Comparison of ENCODE assay signal across 11 mouse cellular contexts in the genomic region with DNA sequence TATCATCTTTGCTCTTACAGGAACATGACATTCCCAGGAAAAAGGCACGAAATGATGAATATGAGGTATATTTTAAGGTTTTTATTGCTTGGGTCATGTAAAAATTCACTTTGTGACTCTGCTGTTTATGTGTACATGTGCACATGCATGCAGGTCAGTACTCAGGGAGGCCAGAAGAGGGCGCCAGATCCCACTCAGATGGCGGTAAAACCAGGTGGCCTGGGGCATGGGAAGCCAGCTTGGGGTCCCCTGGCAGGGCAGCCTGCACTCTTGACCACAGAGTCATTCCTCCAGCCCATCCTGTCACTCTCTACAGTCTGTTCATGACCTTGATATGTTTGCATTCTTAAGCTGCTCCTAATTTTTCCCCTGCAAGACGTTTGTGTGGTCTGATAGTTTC. TPM values are rescaled to one million over a fixed set of nuclear protein-coding genes. Genes with fewer than 3 reads are reported as not detected.
DNase-seq lines count a peak whose midpoint lies in the region; ATAC-seq and TF ChIP-seq lines count a peak whose summit lies in the region.
"Had no signal": no experiment of that assay in that cellular context is flagged by ENCODE, and none has a peak within 500 bp of the region (broad histone marks: within the 10 kb centered on the region; RNA-seq: fewer than 3 reads in every experiment).

No protein-coding gene starts in this region.

- H3K27me3 ChIP-seq in forebrain, postnatal 0 days (ENCODE audit: insufficient read depth, low read length), result no peaks in the 10 kb centered on the region
- H3K27me3 ChIP-seq in forebrain, embryonic 16.5 days (replicated peaks; ENCODE audit: control insufficient read depth, insufficient read depth, low read length), result no peaks in the 10 kb centered on the region
- no peaks in the 10 kb centered on the region for H3K27me3 ChIP-seq in lung, embryonic 14.5 days (ENCODE audit: insufficient read depth, low read length)
- no peaks in the 10 kb centered on the region for H3K27me3 ChIP-seq in hindbrain, embryonic 13.5 days
- H3K27me3 ChIP-seq: midbrain, embryonic 13.5 days had no signal

- no peak for DNase-seq in forebrain, postnatal 0 days
- DNase-seq in lung, embryonic 14.5 days, result no peak
- no peak for DNase-seq in lung, postnatal 36 days
- peak; percentile 71 for DNase-seq in ZHBTc4 (ENCODE audit: low read depth, low spot score)
- DNase-seq in MN1 (ENCODE audit: low spot score), result no peak
- DNase-seq: cerebellum, adult 9-10 months; right cerebral cortex, postnatal 25 days had no signal

- no peaks in the 10 kb centered on the region for H3K4me1 ChIP-seq in forebrain, postnatal 0 days (ENCODE audit: insufficient read depth)
- no peaks in the 10 kb centered on the region for H3K4me1 ChIP-seq in forebrain, embryonic 16.5 days (replicated peaks; ENCODE audit: control insufficient read depth, insufficient read depth, low read length)
- no peaks in the 10 kb centered on the region for H3K4me1 ChIP-seq in lung, embryonic 14.5 days (ENCODE audit: insufficient read depth)
- H3K4me1 ChIP-seq in olfactory bulb, adult 2 months (ENCODE audit: control insufficient read depth, insufficient read depth, low read length), result 0 out of 2 replicates have a peak, but pooled peaks cover 3% of the 10 kb centered on the region
- no peaks in the 10 kb centered on the region for H3K4me1 ChIP-seq in hindbrain, embryonic 13.5 days (replicated peaks)
- H3K4me1 ChIP-seq: midbrain, embryonic 13.5 days had no signal

- no peak overlapping the region for H3K4me2 ChIP-seq in forebrain, postnatal 0 days (ENCODE audit: low read depth)
- H3K4me2 ChIP-seq in forebrain, embryonic 16.5 days (ENCODE audit: low read length), result no peak overlapping the region
- no peak overlapping the region for H3K4me2 ChIP-seq in lung, embryonic 14.5 days
- no peak overlapping the region for H3K4me2 ChIP-seq in hindbrain, embryonic 13.5 days
- H3K4me2 ChIP-seq: midbrain, embryonic 13.5 days had no signal

- H3K36me3 ChIP-seq in forebrain, postnatal 0 days (ENCODE audit: insufficient read depth), result 0 out of 2 replicates have a peak, but pooled peaks cover 4% of the 10 kb centered on the region
- H3K36me3 ChIP-seq in forebrain, embryonic 16.5 days (ENCODE audit: control insufficient read depth, insufficient read depth), result no peaks in the 10 kb centered on the region; the same call in 1 of the 2 replicates
- 0 out of 2 replicates have a peak, but pooled peaks cover 4% of the 10 kb centered on the region for H3K36me3 ChIP-seq in lung, embryonic 14.5 days (ENCODE audit: insufficient read depth)
- H3K36me3 ChIP-seq in hindbrain, embryonic 13.5 days, result peaks cover 3% of the 10 kb centered on the region; the same call in 1 of the 2 replicates

- no peak overlapping the region for H3K9ac ChIP-seq in forebrain, postnatal 0 days
- H3K9ac ChIP-seq in forebrain, embryonic 16.5 days (replicated peaks; ENCODE audit: low read depth, low read length), result no peak overlapping the region
- H3K9ac ChIP-seq in lung, embryonic 14.5 days, result no peak overlapping the region
- no peak overlapping the region for H3K9ac ChIP-seq in hindbrain, embryonic 13.5 days
- H3K9ac ChIP-seq: midbrain, embryonic 13.5 days had no signal

- no peak overlapping the region for H3K27ac ChIP-seq in forebrain, postnatal 0 days (ENCODE audit: low read depth, low read length)
- H3K27ac ChIP-seq in forebrain, embryonic 16.5 days (ENCODE audit: low read length), result no peak overlapping the region
- H3K27ac ChIP-seq in lung, embryonic 14.5 days (ENCODE audit: low read depth), result no peak overlapping the region
- no peak overlapping the region for H3K27ac ChIP-seq in olfactory bulb, adult 2 months (ENCODE audit: insufficient read depth, low read depth, low read length)
- H3K27ac ChIP-seq in hindbrain, embryonic 13.5 days, result no peak overlapping the region
- H3K27ac ChIP-seq: midbrain, embryonic 13.5 days had no signal

- TF ChIP-seq CTCF in forebrain, postnatal 0 days (IDR thresholded peaks at IDR 0.05; ENCODE audit: low read depth), result peak; percentile 47
- TF ChIP-seq CTCF in lung, embryonic 14.5 days (IDR thresholded peaks at IDR 0.05; ENCODE audit: low read depth), result peak; percentile 54
- 0 out of 2 replicates have a peak, but pooled peaks have one; percentile 28 for TF ChIP-seq CTCF in olfactory bulb, adult 2 months (IDR thresholded peaks at IDR 0.05; ENCODE audit: insufficient read depth, low read depth, low read length)

- H3K4me3 ChIP-seq in forebrain, postnatal 0 days (ENCODE audit: low read depth, low read length), result no peak overlapping the region
- no peak overlapping the region for H3K4me3 ChIP-seq in forebrain, embryonic 16.5 days (replicated peaks; ENCODE audit: low read length)
- no peak overlapping the region for H3K4me3 ChIP-seq in lung, embryonic 14.5 days (ENCODE audit: low read depth, low read length)
- H3K4me3 ChIP-seq in olfactory bulb, adult 2 months (ENCODE audit: insufficient read depth, low read depth, low read length), result no peak overlapping the region
- H3K4me3 ChIP-seq in hindbrain, embryonic 13.5 days, result no peak overlapping the region
- H3K4me3 ChIP-seq: midbrain, embryonic 13.5 days had no signal

- H3K9me3 ChIP-seq in forebrain, postnatal 0 days (ENCODE audit: low read length), result no peaks in the 10 kb centered on the region
- no peaks in the 10 kb centered on the region for H3K9me3 ChIP-seq in forebrain, embryonic 16.5 days (ENCODE audit: control insufficient read depth, low read length)
- H3K9me3 ChIP-seq in lung, embryonic 14.5 days (ENCODE audit: low read depth, low read length), result no peaks in the 10 kb centered on the region
- no peaks in the 10 kb centered on the region for H3K9me3 ChIP-seq in hindbrain, embryonic 13.5 days
- H3K9me3 ChIP-seq: midbrain, embryonic 13.5 days had no signal

- WGBS in forebrain, postnatal 0 days, result 82% methylated on average over 4 of the region's 4 CpGs
- 70% methylated on average over 4 of the region's 4 CpGs for WGBS in forebrain, embryonic 16.5 days
- WGBS in lung, embryonic 14.5 days, result 68% methylated on average over 4 of the region's 4 CpGs
- 81% methylated on average over 4 of the region's 4 CpGs for WGBS in olfactory bulb, adult 2 months
- WGBS in hindbrain, embryonic 13.5 days, result 80% methylated on average over 4 of the region's 4 CpGs

- ATAC-seq in forebrain, postnatal 0 days, result no peak
- ATAC-seq in forebrain, embryonic 16.5 days, result no peak
- ATAC-seq in lung, embryonic 14.5 days (ENCODE audit: insufficient read depth), result no peak
- no peak for ATAC-seq in hindbrain, embryonic 13.5 days (ENCODE audit: low FRiP score)
- ATAC-seq: midbrain, embryonic 13.5 days had no signal

- TF ChIP-seq POLR2A in olfactory bulb, adult 2 months (IDR thresholded peaks at IDR 0.05; ENCODE audit: insufficient read depth, low read depth, low read length), result no peak

RNA-seq across cellular contexts. Expression of gene Ppa2, which starts 12.6 kb away (rescaled TPM):
- 34.4 and 47.6 TPM in 2 replicates for total RNA-seq in forebrain, postnatal 0 days (2014; rRNA removed)
- 82.8 and 91.0 TPM in 2 replicates for polyA plus RNA-seq in forebrain, postnatal 0 days (2015; fragmentation: Nextera tagmentation; extraction: Ambion mirVana)
- 72.1 and 76.9 TPM in 2 replicates for polyA plus RNA-seq in forebrain, embryonic 16.5 days (2015; fragmentation: Nextera tagmentation; extraction: Ambion mirVana)
- 109 TPM in 2 replicates for polyA plus RNA-seq in lung, embryonic 14.5 days (2014; fragmentation: Nextera tagmentation; extraction: Ambion mirVana)
- not detected in 2 replicates for polyA plus RNA-seq in olfactory bulb, adult 2 months (2012; ENCODE audit: insufficient read depth, insufficient read length, low replicate concordance, missing spikeins)
- polyA plus RNA-seq in hindbrain, embryonic 13.5 days (2015; fragmentation: Nextera tagmentation; extraction: Ambion mirVana), result 75.1 and 78.6 TPM in 2 replicates

Comparison
In these comparisons a context has a peak if more than half of its experiments do, and no peak if none do; other contexts are left out.
1. RNA of gene Ppa2, which starts 12.6 kb away (polyA plus RNA-seq): 109 TPM in lung, embryonic 14.5 days, 82.8 to 91.0 TPM in forebrain, postnatal 0 days, 75.1 to 78.6 TPM in hindbrain, embryonic 13.5 days and 72.1 to 76.9 TPM in forebrain, embryonic 16.5 days; not detected in olfactory bulb, adult 2 months; every median in the first group is over 10 times any median in the second.
2. Peak in every context shown above with its lines, with median percentiles within 50 percentile points of each other: CTCF ChIP-seq.